Comparison of ENCODE assay signal across 7 mouse cellular contexts in the genomic region with DNA sequence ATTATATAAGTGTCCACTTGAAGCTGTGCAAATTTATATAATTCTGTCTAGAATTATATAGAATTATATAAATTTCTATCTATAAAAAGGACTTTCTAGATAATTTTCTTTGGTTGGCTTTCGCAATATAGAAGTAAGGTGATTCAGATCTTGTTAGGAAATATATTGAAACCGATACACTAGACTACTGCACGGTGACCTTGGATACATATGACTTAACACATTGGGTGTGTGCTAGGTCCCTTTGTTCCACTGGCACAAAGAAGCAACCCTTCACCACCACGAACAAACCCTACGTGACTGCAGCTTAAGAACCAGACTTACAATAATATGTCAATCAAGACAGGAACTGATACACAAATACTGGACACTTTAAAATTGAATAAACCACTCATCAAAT. TPM values are rescaled to one million over a fixed set of nuclear protein-coding genes. Genes with fewer than 3 reads are reported as not detected.
DNase-seq lines count a peak whose midpoint lies in the region; ATAC-seq and TF ChIP-seq lines count a peak whose summit lies in the region.

No protein-coding gene starts in this region.

- no peak for TF ChIP-seq CTCF in kidney, adult 2 months (conservative IDR thresholded peaks at IDR 0.05; ENCODE audit: insufficient read depth, insufficient read length, low read depth, low read length)

- H3K27me3 ChIP-seq in kidney, embryonic 14.5 days (ENCODE audit: control insufficient read depth, insufficient read depth, low read length): peaks cover 9% of the 10 kb centered on the region
- H3K27me3 ChIP-seq in kidney, adult 2 months (replicated peaks; ENCODE audit: control insufficient read depth, insufficient read depth, low read length): no peaks in the 10 kb centered on the region
- peaks cover 23% of the 10 kb centered on the region for H3K27me3 ChIP-seq in embryonic facial prominence, embryonic 15.5 days
- H3K27me3 ChIP-seq in hindbrain, embryonic 14.5 days (ENCODE audit: control insufficient read depth, insufficient read depth, low read length): peaks cover 14% of the 10 kb centered on the region
- H3K27me3 ChIP-seq in midbrain, embryonic 16.5 days (ENCODE audit: control insufficient read depth, insufficient read depth, low read depth, low read length): peaks cover 6% of the 10 kb centered on the region

- H3K27ac ChIP-seq in kidney, embryonic 14.5 days (ENCODE audit: low read depth, low read length): no peak overlapping the region
- no peak overlapping the region for H3K27ac ChIP-seq in kidney, adult 2 months (ENCODE audit: insufficient read depth, low read depth, low read length)
- no peak overlapping the region for H3K27ac ChIP-seq in embryonic facial prominence, embryonic 15.5 days (replicated peaks)
- H3K27ac ChIP-seq in hindbrain, embryonic 14.5 days: no peak overlapping the region
- H3K27ac ChIP-seq in midbrain, embryonic 16.5 days (ENCODE audit: low read length): no peak overlapping the region

- peak overlapping the region; percentile 74; the same call in 1 of the 2 replicates for H3K4me2 ChIP-seq in kidney, embryonic 14.5 days (replicated peaks; ENCODE audit: low read depth, low read length)
- H3K4me2 ChIP-seq in embryonic facial prominence, embryonic 15.5 days (replicated peaks): peak overlapping the region; percentile 91
- peak overlapping the region; percentile 78 for H3K4me2 ChIP-seq in hindbrain, embryonic 14.5 days (replicated peaks)
- peak overlapping the region; percentile 86 for H3K4me2 ChIP-seq in midbrain, embryonic 16.5 days (ENCODE audit: low read length)

- H3K4me3 ChIP-seq in kidney, embryonic 14.5 days (ENCODE audit: low read length): no peak overlapping the region
- no peak overlapping the region for H3K4me3 ChIP-seq in kidney, adult 2 months (ENCODE audit: insufficient read depth, low read depth, low read length)
- peak overlapping the region; percentile 51; the same call in 1 of the 2 replicates for H3K4me3 ChIP-seq in embryonic facial prominence, embryonic 15.5 days (replicated peaks)
- H3K4me3 ChIP-seq in hindbrain, embryonic 14.5 days (replicated peaks; ENCODE audit: low read length): peak overlapping the region; percentile 42
- no peak overlapping the region for H3K4me3 ChIP-seq in midbrain, embryonic 16.5 days (ENCODE audit: low read depth, low read length)

- ATAC-seq in kidney, embryonic 14.5 days (ENCODE audit: low FRiP score, low TSS enrichment): no peak
- no peak for ATAC-seq in embryonic facial prominence, embryonic 15.5 days (ENCODE audit: insufficient number of reproducible peaks, low FRiP score, low TSS enrichment, low read depth)
- ATAC-seq in hindbrain, embryonic 14.5 days (ENCODE audit: low FRiP score): no peak
- ATAC-seq in midbrain, embryonic 16.5 days: no peak

- no peak overlapping the region for H3K9ac ChIP-seq in kidney, embryonic 14.5 days (ENCODE audit: low read depth, low read length)
- H3K9ac ChIP-seq in embryonic facial prominence, embryonic 15.5 days: no peak overlapping the region
- no peak overlapping the region for H3K9ac ChIP-seq in hindbrain, embryonic 14.5 days
- H3K9ac ChIP-seq in midbrain, embryonic 16.5 days (ENCODE audit: low read depth, low read length): no peak overlapping the region

- H3K9me3 ChIP-seq in kidney, embryonic 14.5 days (ENCODE audit: control insufficient read depth, low read length): no peaks in the 10 kb centered on the region
- no peaks in the 10 kb centered on the region for H3K9me3 ChIP-seq in embryonic facial prominence, embryonic 15.5 days (replicated peaks)
- H3K9me3 ChIP-seq in hindbrain, embryonic 14.5 days (ENCODE audit: control insufficient read depth, low read length): no peaks in the 10 kb centered on the region
- H3K9me3 ChIP-seq in midbrain, embryonic 16.5 days (replicated peaks; ENCODE audit: control insufficient read depth, low read length, poor library complexity, severe bottlenecking): no peaks in the 10 kb centered on the region

- no peak for DNase-seq in kidney, adult 2 months
- no peak for DNase-seq in hindbrain, embryonic 14.5 days (ENCODE audit: low spot score)
- no peak for DNase-seq in lung, postnatal 14 days
- no peak for DNase-seq in thymus, postnatal 4 days

- no peaks in the 10 kb centered on the region for H3K4me1 ChIP-seq in kidney, embryonic 14.5 days (ENCODE audit: control insufficient read depth, insufficient read depth, low read length)
- no peaks in the 10 kb centered on the region for H3K4me1 ChIP-seq in kidney, adult 2 months (ENCODE audit: control insufficient read depth, insufficient read depth, low read length)
- H3K4me1 ChIP-seq in embryonic facial prominence, embryonic 15.5 days: peaks cover 8% of the 10 kb centered on the region; the same call in 1 of the 2 replicates
- H3K4me1 ChIP-seq in hindbrain, embryonic 14.5 days (replicated peaks; ENCODE audit: control insufficient read depth, insufficient read depth, low read length): no peaks in the 10 kb centered on the region
- peaks cover 2% of the 10 kb centered on the region; the same call in 1 of the 2 replicates for H3K4me1 ChIP-seq in midbrain, embryonic 16.5 days (ENCODE audit: control insufficient read depth, insufficient read depth, low read length)

- H3K36me3 ChIP-seq in kidney, embryonic 14.5 days (ENCODE audit: control insufficient read depth, insufficient read depth, low read length): no peaks in the 10 kb centered on the region
- no peaks in the 10 kb centered on the region for H3K36me3 ChIP-seq in kidney, adult 2 months (ENCODE audit: control insufficient read depth, insufficient read depth, low read length)
- no peaks in the 10 kb centered on the region for H3K36me3 ChIP-seq in embryonic facial prominence, embryonic 15.5 days
- no peaks in the 10 kb centered on the region for H3K36me3 ChIP-seq in hindbrain, embryonic 14.5 days (replicated peaks; ENCODE audit: control insufficient read depth, insufficient read depth)
- H3K36me3 ChIP-seq in midbrain, embryonic 16.5 days (ENCODE audit: control insufficient read depth, insufficient read depth, low read length): no peaks in the 10 kb centered on the region

- WGBS in kidney, embryonic 14.5 days: 71% methylated on average over 5 of the region's 5 CpGs
- WGBS in kidney, adult 2 months: 56% methylated on average over 5 of the region's 5 CpGs
- 51% methylated on average over 5 of the region's 5 CpGs for WGBS in embryonic facial prominence, embryonic 15.5 days
- 56% methylated on average over 5 of the region's 5 CpGs for WGBS in hindbrain, embryonic 14.5 days
- WGBS in midbrain, embryonic 16.5 days: 41% methylated on average over 5 of the region's 5 CpGs

- TF ChIP-seq POLR2A in kidney, adult 2 months (IDR thresholded peaks at IDR 0.05; ENCODE audit: low read depth, low read length): no peak

RNA-seq across cellular contexts. Expression of a gene that starts 0.4 kb away (rescaled TPM):
- 0.50 and 1.2 TPM in 2 replicates for polyA plus RNA-seq in kidney, embryonic 14.5 days (2014; fragmentation: Nextera tagmentation; extraction: Ambion mirVana)
- 0.03 TPM in 1 of 2 replicates, not detected in the other for polyA plus RNA-seq in kidney, adult 2 months (2012; rRNA removed)
- polyA plus RNA-seq in embryonic facial prominence, embryonic 15.5 days (2015; fragmentation: Nextera tagmentation; extraction: Ambion mirVana): 1.7 and 3.8 TPM in 2 replicates
- polyA plus RNA-seq in hindbrain, embryonic 14.5 days (2014; fragmentation: Nextera tagmentation; extraction: Ambion mirVana): 2.6 and 2.7 TPM in 2 replicates
- 2.7 TPM in 2 replicates for polyA plus RNA-seq in midbrain, embryonic 16.5 days (2015; fragmentation: Nextera tagmentation; extraction: Ambion mirVana)

RNA-seq across cellular contexts. Expression of a gene that starts 31.0 kb away (rescaled TPM):
- not detected in 2 replicates for polyA plus RNA-seq in kidney, embryonic 14.5 days (2014; fragmentation: Nextera tagmentation; extraction: Ambion mirVana)
- not detected in 2 replicates for polyA plus RNA-seq in kidney, adult 2 months (2012; rRNA removed)
- 0.14 TPM in 1 of 2 replicates, not detected in the other for polyA plus RNA-seq in embryonic facial prominence, embryonic 15.5 days (2015; fragmentation: Nextera tagmentation; extraction: Ambion mirVana)
- polyA plus RNA-seq in hindbrain, embryonic 14.5 days (2014; fragmentation: Nextera tagmentation; extraction: Ambion mirVana): not detected in 2 replicates
- polyA plus RNA-seq in midbrain, embryonic 16.5 days (2015; fragmentation: Nextera tagmentation; extraction: Ambion mirVana): not detected in 2 replicates

RNA-seq across cellular contexts. Expression of a gene that starts 34.2 kb away (rescaled TPM):
- polyA plus RNA-seq in kidney, embryonic 14.5 days (2014; fragmentation: Nextera tagmentation; extraction: Ambion mirVana): not detected in 2 replicates
- not detected in 2 replicates for polyA plus RNA-seq in kidney, adult 2 months (2012; rRNA removed)
- not detected in 2 replicates for polyA plus RNA-seq in embryonic facial prominence, embryonic 15.5 days (2015; fragmentation: Nextera tagmentation; extraction: Ambion mirVana)
- not detected in 2 replicates for polyA plus RNA-seq in hindbrain, embryonic 14.5 days (2014; fragmentation: Nextera tagmentation; extraction: Ambion mirVana)
- polyA plus RNA-seq in midbrain, embryonic 16.5 days (2015; fragmentation: Nextera tagmentation; extraction: Ambion mirVana): 0.07 TPM in 1 of 2 replicates, not detected in the other

Comparison
In these comparisons a context has a peak if more than half of its experiments do, and no peak if none do; other contexts are left out.
1. H3K4me3 ChIP-seq: peak in embryonic facial prominence, embryonic 15.5 days (single experiment) and hindbrain, embryonic 14.5 days (single experiment); none in kidney, embryonic 14.5 days (single experiment), kidney, adult 2 months (single experiment) and midbrain, embryonic 16.5 days (single experiment).
2. Peak in every context shown above with its lines, with median percentiles within 50 percentile points of each other: H3K4me2 ChIP-seq.